Mouse (Mus musculus) kidney, postnatal 0 days (tissue): Measurements from ENCODE around the gene Tsc1. TPM values are rescaled to one million over a fixed set of nuclear protein-coding genes. Genes with fewer than 3 reads are reported as not detected.

Experiments used
- ATAC-seq: fragments of 200-750 bp; cut with Nextera tagmentation; replicated peaks from 2 replicates; pipeline ENCODE4 v1.8.0; 2017; ENCODE audit warnings: low read depth, moderate number of reproducible peaks, moderate TSS enrichment, moderate library complexity; ENCODE audit not compliant: low FRiP score
- DNase-seq: peaks from one replicate; pipeline ENCODE4 v3.0.0-alpha.2; 2016; ENCODE audit warnings: low spot score
- H3K27ac ChIP-seq: fragments of 300-500 bp; sonication (generic); 2 replicates; pipeline ENCODE4 v1.5.1; 2014; ENCODE audit warnings: mild to moderate bottlenecking
- H3K27me3 ChIP-seq: fragments of 300-500 bp; sonication (generic); 2 replicates; pipeline ENCODE4 v1.6.1; 2014; ENCODE audit warnings: low read length, mixed read lengths; ENCODE audit not compliant: insufficient read depth
- H3K36me3 ChIP-seq: fragments of 300-500 bp; sonication (generic); 2 replicates; pipeline ENCODE4 v1.6.1; 2014; ENCODE audit warnings: low read length, mixed read lengths; ENCODE audit not compliant: insufficient read depth
- H3K4me1 ChIP-seq: fragments of 300-500 bp; sonication (generic); replicated peaks from 2 replicates; pipeline ENCODE4 v1.6.1; 2014; ENCODE audit warnings: antibody characterized with exemption, low read length, mixed read lengths; ENCODE audit not compliant: insufficient read depth
- H3K4me2 ChIP-seq: fragments of 300-500 bp; sonication (generic); 2 replicates; pipeline ENCODE4 v1.6.1; 2014; ENCODE audit warnings: mild to moderate bottlenecking, low read length, moderate library complexity, mixed read lengths
- H3K4me3 ChIP-seq: fragments of 300-500 bp; sonication (generic); replicated peaks from 2 replicates; pipeline ENCODE4 v1.5.1; 2014; ENCODE audit warnings: low read depth, low read length
- H3K9ac ChIP-seq: fragments of 300-500 bp; sonication (generic); 2 replicates; pipeline ENCODE4 v1.6.1; 2014; ENCODE audit warnings: low read depth, low read length
- H3K9me3 ChIP-seq: fragments of 300-500 bp; sonication (generic); replicated peaks from 2 replicates; pipeline ENCODE4 v1.6.1; 2016; ENCODE audit warnings: low read length, inconsistent platforms, mixed read lengths
- CTCF ChIP-seq: IDR thresholded peaks from 2 replicates; pipeline ENCODE4 v1.5.1; 2016; ENCODE audit warnings: antibody characterized with exemption, low read depth, mild to moderate bottlenecking, moderate library complexity
- whole genome bisulfite sequencing: fragments of 180-500 bp; shearing (Covaris S2); extraction: QIAGEN DNeasy Blood & Tissue Kit; methylation state at CpG from one replicate; pipeline ENCODE4 v1.1.7; 2014; 5-methylcytosine and 5-hydroxymethylcytosine counted together
- polyA plus RNA-seq: library from polyadenylated mRNA; unstranded; fragments of >200 nt; fragmentation: Nextera tagmentation; extraction: Ambion mirVana; gene quantifications from 2 replicates; pipeline ENCODE4 v1.2.1, GENCODE M21; 2015

Tsc1 gene
- polyA plus RNA-seq, 1 experiment from 2014 or later = 9.5 TPM

GRCm38 (mm10) chr2:28621111-28621510, 19.9 kb upstream of the Tsc1 start:
- Histone ChIP-seq H3K27ac (no peak overlapping the region), H3K4me3 (no peak overlapping the region), H3K27me3 (0 out of 2 replicates have a peak, but pooled peaks cover 6% of the 10 kb centered on the region), H3K9me3 (no peaks in the 10 kb centered on the region), H3K4me1 (no peaks in the 10 kb centered on the region; the same call in 1 of the 2 replicates), H3K36me3 (no peaks in the 10 kb centered on the region), H3K9ac (no peak overlapping the region), H3K4me2 (no peak overlapping the region)
- ATAC-seq (no peak), DNase-seq (no peak)
- WGBS = 6% methylated on average over 2 of the region's 2 CpGs
- no peak for TF ChIP-seq CTCF

DNA sequence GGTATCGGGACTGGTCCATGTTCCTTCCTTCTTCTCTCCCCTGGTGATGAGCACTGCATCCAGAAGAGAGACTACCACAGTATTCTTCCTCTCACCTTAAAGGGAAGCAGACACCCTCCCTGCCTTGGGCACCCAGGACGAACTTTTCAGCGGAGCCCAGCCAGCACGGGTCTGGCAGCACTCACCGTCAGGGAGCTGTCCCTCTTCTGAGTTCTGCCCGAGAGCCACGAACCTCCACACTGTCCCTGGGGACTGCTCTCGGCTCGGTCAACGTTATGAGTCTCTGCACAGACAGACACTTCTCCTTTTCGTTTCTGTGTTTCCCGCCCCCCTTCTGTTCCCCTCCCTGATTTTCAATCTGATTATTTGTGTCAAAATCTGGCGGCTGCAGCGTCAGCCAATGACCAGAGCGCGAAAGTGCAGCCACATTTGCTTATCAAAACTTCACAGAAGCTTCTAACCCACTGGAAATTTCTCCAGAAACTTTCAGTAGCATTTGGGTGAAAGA, 19.3 kb upstream of the Tsc1 start, which contains the start of gene Gfi1b:
TSS of gene Gfi1b (minus strand) at position 319 of the 508 bp plus-strand sequence.
- 5% methylated on average over 16 of the region's 16 CpGs for WGBS
- DNase-seq (no peak), ATAC-seq (no peak)
- no peak within 1 kb of the TSS for H3K9ac ChIP-seq
- H3K4me1 ChIP-seq = no peaks in the 10 kb centered on the region; the same call in 1 of the 2 replicates
- H3K9me3 ChIP-seq = no peaks in the 10 kb centered on the region
- H3K4me2 ChIP-seq = no peak within 1 kb of the TSS
- H3K27ac ChIP-seq = no peak within 1 kb of the TSS
- no peak within 1 kb of the TSS for H3K4me3 ChIP-seq
- H3K36me3 ChIP-seq = no peaks in the 10 kb centered on the region
- no peak for TF ChIP-seq CTCF
- 0 out of 2 replicates have a peak, but pooled peaks cover 6% of the 10 kb centered on the region for H3K27me3 ChIP-seq

GRCm38 (mm10) chr2:28622521-28623124, 18.4 kb upstream of the Tsc1 start:
- TF ChIP-seq CTCF = peak; percentile 77
- DNase-seq = peak; percentile 54
- 19% methylated on average over 10 of the region's 10 CpGs for WGBS
- Histone ChIP-seq H3K36me3 (no peaks in the 10 kb centered on the region), H3K4me3 (no peak overlapping the region), H3K27me3 (0 out of 2 replicates have a peak, but pooled peaks cover 6% of the 10 kb centered on the region), H3K27ac (no peak overlapping the region), H3K9me3 (no peaks in the 10 kb centered on the region), H3K4me2 (no peak overlapping the region), H3K4me1 (no peaks in the 10 kb centered on the region; the same call in 1 of the 2 replicates), H3K9ac (no peak overlapping the region)
- ATAC-seq = no peak

DNA sequence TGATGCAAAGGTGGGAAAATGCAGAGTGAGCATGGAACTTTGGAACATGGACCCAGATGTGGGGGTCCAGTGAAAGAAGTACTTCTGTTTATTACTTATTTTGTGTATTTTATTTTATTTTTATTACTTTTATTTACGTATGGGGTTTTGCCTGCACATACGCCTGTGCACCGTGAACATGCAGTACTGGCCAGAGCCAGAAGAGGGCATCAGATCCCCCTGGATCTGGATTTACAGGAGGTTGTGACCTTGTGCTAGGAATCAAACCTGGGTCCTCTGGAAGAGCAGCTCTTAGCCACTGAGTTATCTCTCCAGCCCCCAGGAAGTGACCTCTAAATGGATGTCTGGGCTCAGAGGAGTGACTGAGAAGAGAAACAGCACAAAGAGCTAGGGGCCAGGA, 16.2 kb upstream of the Tsc1 start:
- H3K4me3 ChIP-seq = no peak overlapping the region
- no peak overlapping the region for H3K9ac ChIP-seq
- no peaks in the 10 kb centered on the region for H3K36me3 ChIP-seq
- 91% methylated on average over 3 of the region's 3 CpGs for WGBS
- 0 out of 2 replicates have a peak, but pooled peaks cover 6% of the 10 kb centered on the region for H3K27me3 ChIP-seq
- H3K27ac ChIP-seq = no peak overlapping the region
- no peaks in the 10 kb centered on the region for H3K9me3 ChIP-seq
- no peak overlapping the region for H3K4me2 ChIP-seq
- TF ChIP-seq CTCF = peak; percentile 34; the same call in 1 of the 2 replicates
- DNase-seq (no peak), ATAC-seq (no peak)
- peaks cover 6% of the 10 kb centered on the region; the same call in 1 of the 2 replicates for H3K4me1 ChIP-seq

DNA sequence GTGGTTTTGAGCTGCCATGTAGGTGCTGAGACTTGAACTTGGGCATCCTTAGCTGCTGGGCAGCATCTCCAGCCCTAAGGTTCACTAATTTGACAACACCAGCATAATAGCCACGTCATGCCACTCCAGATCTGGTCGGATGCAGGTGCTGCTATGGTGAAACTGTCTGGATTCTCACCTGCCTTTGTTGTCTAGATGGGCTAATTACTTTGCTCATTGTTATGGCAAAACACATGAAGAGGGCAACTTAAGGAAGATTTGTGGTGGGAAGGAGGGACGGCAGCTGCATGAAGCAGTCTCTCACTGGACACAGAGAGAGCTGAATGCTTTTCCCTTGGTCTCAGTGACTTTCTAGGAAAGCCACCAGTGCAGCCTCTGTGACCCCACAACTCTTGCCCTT, 15.0 kb upstream of the Tsc1 start:
- 79% methylated on average over 3 of the region's 3 CpGs for WGBS
- Histone ChIP-seq H3K9me3 (no peaks in the 10 kb centered on the region), H3K27ac (no peak overlapping the region), H3K36me3 (no peaks in the 10 kb centered on the region), H3K9ac (no peak overlapping the region), H3K4me1 (peaks cover 6% of the 10 kb centered on the region; the same call in 1 of the 2 replicates), H3K4me3 (no peak overlapping the region), H3K27me3 (0 out of 2 replicates have a peak, but pooled peaks cover 2% of the 10 kb centered on the region), H3K4me2 (no peak overlapping the region)
- ATAC-seq (no peak), DNase-seq (no peak)
- no peak for TF ChIP-seq CTCF

GRCm38 (mm10) chr2:28628053-28628452, 13.0 kb upstream of the Tsc1 start:
- WGBS = 60% methylated on average over 2 of the region's 2 CpGs
- Histone ChIP-seq H3K4me2 (no peak overlapping the region), H3K36me3 (no peaks in the 10 kb centered on the region), H3K27ac (no peak overlapping the region), H3K4me1 (peaks cover 6% of the 10 kb centered on the region; the same call in 1 of the 2 replicates), H3K27me3 (no peaks in the 10 kb centered on the region), H3K4me3 (no peak overlapping the region), H3K9ac (no peak overlapping the region), H3K9me3 (no peaks in the 10 kb centered on the region)
- DNase-seq = peak; percentile 29
- TF ChIP-seq CTCF = peak; percentile 53
- no peak for ATAC-seq
